Mouse (Mus musculus): Measurements from ENCODE around the gene Ube2n. TPM values are rescaled to one million over a fixed set of nuclear protein-coding genes. Genes with fewer than 3 reads are reported as not detected.

Gene Ube2n
- polyA plus RNA-seq, 1 experiment from 2014 or later = 471 TPM

DNA sequence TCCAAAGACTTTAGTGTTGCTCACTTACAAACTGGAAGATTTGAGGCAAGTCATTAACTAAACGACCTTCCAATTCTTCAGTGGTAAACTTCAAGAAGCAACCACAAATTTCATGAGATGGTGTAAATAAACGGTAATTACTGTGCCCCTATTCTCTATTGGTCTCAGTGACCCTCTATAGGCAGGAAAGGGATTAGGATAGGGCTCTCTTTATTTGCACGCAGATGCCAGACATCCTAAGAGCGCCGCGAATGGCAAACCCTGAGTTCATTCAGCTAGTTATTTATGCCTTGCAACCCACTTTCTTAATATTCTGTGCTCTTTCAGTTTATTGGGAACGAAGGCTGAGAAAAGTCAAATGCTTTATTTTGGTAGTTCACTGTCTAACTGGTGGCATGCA lies 13.9 kb upstream of the Ube2n start:
- DNase-seq (ENCODE audit: low spot score) = no peak
- ATAC-seq (ENCODE audit: low FRiP score) = no peak
- WGBS = 3% methylated on average over 7 of the region's 7 CpGs

DNA sequence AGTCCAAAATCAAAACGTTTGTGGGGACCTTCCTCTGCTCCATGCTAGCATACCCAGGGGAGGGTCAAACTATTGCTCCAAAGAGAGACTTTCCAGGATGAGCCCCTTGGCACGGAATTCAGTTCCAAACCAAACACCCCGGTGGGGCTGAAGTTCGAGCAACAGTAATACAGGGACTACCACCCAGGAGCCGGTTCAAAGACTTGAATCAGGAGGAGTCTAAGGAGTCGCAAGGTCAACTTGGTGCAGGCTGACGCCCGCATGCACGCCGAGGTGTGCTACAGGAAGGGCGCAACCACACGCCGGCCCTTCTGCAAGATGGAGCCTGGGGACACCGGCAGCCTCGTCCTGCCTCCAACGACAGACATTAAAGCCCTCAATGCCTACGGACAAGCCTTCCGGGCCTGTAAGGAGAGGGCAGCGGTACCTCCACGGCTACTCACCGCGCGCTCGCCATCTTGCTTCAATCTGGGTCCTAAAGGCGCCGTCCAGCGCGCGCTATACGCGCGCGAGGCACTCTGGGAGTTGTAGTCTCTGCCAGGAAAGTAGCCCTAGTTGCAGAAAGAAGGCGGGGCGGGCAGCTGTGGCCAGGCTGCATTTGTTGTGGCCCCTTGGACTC lies 13.4 kb upstream of the Ube2n start, which contains the start of gene Mrpl42:
Gene Mrpl42 (minus strand): TSS at position 478 of the 619 bp plus-strand sequence.
- DNase-seq (ENCODE audit: low spot score) (peak; percentile 96), ATAC-seq (ENCODE audit: low FRiP score) (peak; percentile 96)
- H3K4me3 ChIP-seq (ENCODE audit: low read depth, low read length) = peak within 1 kb of the TSS; percentile 83
- WGBS = under 1% methylated on average over 35 of the region's 35 CpGs
- H3K36me3 ChIP-seq (ENCODE audit: control insufficient read depth, insufficient read depth, low read length) = no peaks in the 10 kb centered on the region
- peak within 1 kb of the TSS; percentile 83 for H3K27ac ChIP-seq (ENCODE audit: low read depth, low read length)
- no peaks in the 10 kb centered on the region for H3K9me3 ChIP-seq (ENCODE audit: control insufficient read depth, low read length)
- no peaks in the 10 kb centered on the region for H3K27me3 ChIP-seq (ENCODE audit: control insufficient read depth, insufficient read depth, low read length)
- H3K4me1 ChIP-seq (replicated peaks; ENCODE audit: control insufficient read depth, insufficient read depth, low read length) = no peaks in the 10 kb centered on the region
- peak within 1 kb of the TSS; percentile 91 for H3K9ac ChIP-seq (ENCODE audit: low read depth, low read length)
- peak within 1 kb of the TSS; percentile 59 for H3K4me2 ChIP-seq (replicated peaks; ENCODE audit: low read depth, low read length)

More for the DNA sequence above, 13.9 kb upstream of the Ube2n start:
- Histone ChIP-seq H3K27ac (ENCODE audit: low read depth, low read length) (0 out of 2 replicates have a peak overlapping the region, but pooled peaks have one; percentile 83), H3K4me3 (ENCODE audit: low read depth, low read length) (peak overlapping the region; percentile 83), H3K9ac (ENCODE audit: low read depth, low read length) (peak overlapping the region; percentile 91), H3K36me3 (ENCODE audit: control insufficient read depth, insufficient read depth, low read length) (no peaks in the 10 kb centered on the region), H3K9me3 (ENCODE audit: control insufficient read depth, low read length) (no peaks in the 10 kb centered on the region), H3K4me2 (replicated peaks; ENCODE audit: low read depth, low read length) (peak overlapping the region; percentile 59), H3K27me3 (ENCODE audit: control insufficient read depth, insufficient read depth, low read length) (no peaks in the 10 kb centered on the region), H3K4me1 (replicated peaks; ENCODE audit: control insufficient read depth, insufficient read depth, low read length) (no peaks in the 10 kb centered on the region)

DNA sequence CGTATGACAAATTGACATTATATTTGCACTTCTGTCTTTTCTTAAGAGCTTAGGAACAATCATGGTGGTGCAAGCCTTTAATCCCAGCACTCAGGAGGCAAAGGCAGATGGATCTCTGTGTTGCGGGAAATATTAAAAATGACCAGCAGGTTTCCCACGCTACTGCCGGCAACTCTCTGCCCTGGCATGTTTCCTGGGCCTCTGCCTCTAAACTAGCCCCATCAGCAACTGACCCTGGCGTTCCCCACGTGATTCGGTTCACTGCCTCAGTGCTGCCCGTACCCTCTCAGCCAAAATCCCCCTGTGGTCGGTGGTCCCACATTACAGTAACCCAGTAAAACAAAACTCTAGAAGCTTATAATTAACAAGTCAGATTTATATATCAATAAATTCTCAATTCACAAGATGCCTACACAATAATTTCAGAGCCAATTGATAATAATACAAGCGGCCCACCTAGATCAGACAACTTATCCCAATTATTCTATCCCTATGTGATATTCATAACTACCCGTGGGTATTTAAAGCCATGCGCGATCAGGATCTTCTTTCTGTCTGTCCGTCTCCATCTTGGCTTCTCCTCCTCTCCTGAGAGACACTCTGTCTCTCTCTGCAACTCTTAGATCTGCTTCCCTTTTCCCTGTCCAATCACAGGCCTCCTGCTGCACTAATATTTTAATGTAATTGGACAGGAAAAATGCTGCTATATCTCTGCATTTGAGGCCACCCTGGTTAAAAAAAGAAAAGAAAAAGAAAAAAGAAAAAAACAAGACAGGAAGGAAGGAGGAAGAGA lies 11.3 kb upstream of the Ube2n start:
- WGBS = 88% methylated on average over 14 of the region's 14 CpGs
- H3K4me3 ChIP-seq (ENCODE audit: low read depth, low read length) = no peak overlapping the region
- no peaks in the 10 kb centered on the region for H3K36me3 ChIP-seq (ENCODE audit: control insufficient read depth, insufficient read depth, low read length)
- ATAC-seq (ENCODE audit: low FRiP score) (no peak), DNase-seq (ENCODE audit: low spot score) (no peak)
- no peak overlapping the region for H3K27ac ChIP-seq (ENCODE audit: low read depth, low read length)
- H3K9ac ChIP-seq (ENCODE audit: low read depth, low read length) = no peak overlapping the region
- H3K27me3 ChIP-seq (ENCODE audit: control insufficient read depth, insufficient read depth, low read length) = no peaks in the 10 kb centered on the region
- no peaks in the 10 kb centered on the region for H3K9me3 ChIP-seq (ENCODE audit: control insufficient read depth, low read length)
- H3K4me1 ChIP-seq (replicated peaks; ENCODE audit: control insufficient read depth, insufficient read depth, low read length) = no peaks in the 10 kb centered on the region
- H3K4me2 ChIP-seq (replicated peaks; ENCODE audit: low read depth, low read length) = no peak overlapping the region

DNA sequence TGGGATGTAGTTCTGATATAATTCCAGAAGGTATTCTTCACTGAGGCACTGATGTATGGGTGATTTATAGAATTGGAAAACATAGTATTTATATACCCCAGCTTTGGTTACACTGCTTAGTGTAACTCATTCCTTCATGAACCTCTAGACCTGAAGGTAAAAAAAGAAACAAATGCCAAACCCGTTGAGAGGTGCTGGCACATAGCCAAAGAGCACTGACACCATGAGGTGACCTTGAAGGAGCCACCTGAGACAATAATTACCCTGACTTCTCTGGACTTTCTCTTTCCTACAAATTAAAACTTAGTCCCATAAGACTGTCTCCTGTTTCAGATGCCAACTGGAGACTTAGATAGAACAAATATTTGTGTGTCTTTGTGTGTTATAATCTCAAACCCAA lies 10.6 kb upstream of the Ube2n start:
- no peaks in the 10 kb centered on the region for H3K36me3 ChIP-seq (ENCODE audit: control insufficient read depth, insufficient read depth, low read length)
- no peak overlapping the region for H3K9ac ChIP-seq (ENCODE audit: low read depth, low read length)
- no peak overlapping the region for H3K4me3 ChIP-seq (ENCODE audit: low read depth, low read length)
- no peak overlapping the region for H3K27ac ChIP-seq (ENCODE audit: low read depth, low read length)
- H3K9me3 ChIP-seq (ENCODE audit: control insufficient read depth, low read length) = no peaks in the 10 kb centered on the region
- H3K27me3 ChIP-seq (ENCODE audit: control insufficient read depth, insufficient read depth, low read length) = no peaks in the 10 kb centered on the region
- no peaks in the 10 kb centered on the region for H3K4me1 ChIP-seq (replicated peaks; ENCODE audit: control insufficient read depth, insufficient read depth, low read length)
- DNase-seq (ENCODE audit: low spot score) (no peak), ATAC-seq (ENCODE audit: low FRiP score) (no peak)
- WGBS = 44% methylated on average over 1 of the region's 1 CpGs
- no peak overlapping the region for H3K4me2 ChIP-seq (replicated peaks; ENCODE audit: low read depth, low read length)

DNA sequence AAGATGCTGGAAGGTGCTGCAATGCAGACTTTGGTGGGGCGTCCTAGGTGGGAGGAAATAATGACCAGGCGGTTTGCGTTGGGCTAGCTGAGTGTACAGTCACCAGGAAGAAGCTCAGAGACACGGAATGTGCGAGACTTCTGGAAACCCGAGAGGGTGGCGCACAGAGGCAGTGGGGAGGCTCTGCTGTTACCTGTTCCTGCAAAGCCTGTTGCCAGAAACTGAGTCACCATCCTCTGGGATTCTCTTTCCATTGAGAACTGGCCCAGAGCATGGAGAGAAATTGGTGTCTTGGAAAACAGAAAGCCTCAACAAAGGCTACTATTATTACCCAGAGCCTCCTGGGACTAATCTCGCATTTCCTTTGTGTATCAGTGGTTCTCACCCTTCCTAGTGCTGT lies 6.8 kb upstream of the Ube2n start:
- Histone ChIP-seq H3K4me3 (ENCODE audit: low read depth, low read length) (no peak overlapping the region), H3K27me3 (ENCODE audit: control insufficient read depth, insufficient read depth, low read length) (no peaks in the 10 kb centered on the region), H3K36me3 (ENCODE audit: control insufficient read depth, insufficient read depth, low read length) (no peaks in the 10 kb centered on the region), H3K9me3 (ENCODE audit: control insufficient read depth, low read length) (no peaks in the 10 kb centered on the region), H3K9ac (ENCODE audit: low read depth, low read length) (no peak overlapping the region), H3K4me1 (replicated peaks; ENCODE audit: control insufficient read depth, insufficient read depth, low read length) (no peaks in the 10 kb centered on the region), H3K4me2 (replicated peaks; ENCODE audit: low read depth, low read length) (no peak overlapping the region), H3K27ac (ENCODE audit: low read depth, low read length) (no peak overlapping the region)
- WGBS = 92% methylated on average over 8 of the region's 8 CpGs
- DNase-seq (ENCODE audit: low spot score) (no peak), ATAC-seq (ENCODE audit: low FRiP score) (no peak)

DNA sequence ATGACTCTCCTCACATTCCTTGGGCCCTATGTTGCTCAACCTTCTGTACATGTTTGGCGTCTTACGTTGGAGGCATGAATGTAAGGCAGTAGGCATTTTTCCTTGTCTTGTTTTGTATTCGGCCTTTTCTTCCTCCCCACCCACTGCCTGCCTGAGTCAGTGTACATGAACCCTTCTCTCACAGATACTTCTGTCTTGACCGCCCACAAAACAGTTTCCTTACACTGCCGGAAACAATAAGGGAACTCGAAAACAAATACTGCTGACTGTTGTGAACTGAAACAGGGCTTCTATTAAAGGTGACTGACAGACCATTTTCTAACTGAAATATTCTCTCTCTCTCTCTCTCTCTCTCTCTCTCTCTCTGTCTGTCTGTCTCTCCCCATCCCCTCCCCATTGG lies 6.2 kb upstream of the Ube2n start:
- ATAC-seq (ENCODE audit: low FRiP score) (no peak), DNase-seq (ENCODE audit: low spot score) (no peak)
- Histone ChIP-seq H3K36me3 (ENCODE audit: control insufficient read depth, insufficient read depth, low read length) (no peaks in the 10 kb centered on the region), H3K27ac (ENCODE audit: low read depth, low read length) (no peak overlapping the region), H3K4me2 (replicated peaks; ENCODE audit: low read depth, low read length) (no peak overlapping the region), H3K9ac (ENCODE audit: low read depth, low read length) (no peak overlapping the region), H3K4me3 (ENCODE audit: low read depth, low read length) (no peak overlapping the region), H3K9me3 (ENCODE audit: control insufficient read depth, low read length) (no peaks in the 10 kb centered on the region), H3K4me1 (replicated peaks; ENCODE audit: control insufficient read depth, insufficient read depth, low read length) (no peaks in the 10 kb centered on the region), H3K27me3 (ENCODE audit: control insufficient read depth, insufficient read depth, low read length) (no peaks in the 10 kb centered on the region)
- WGBS = 72% methylated on average over 6 of the region's 6 CpGs

DNA sequence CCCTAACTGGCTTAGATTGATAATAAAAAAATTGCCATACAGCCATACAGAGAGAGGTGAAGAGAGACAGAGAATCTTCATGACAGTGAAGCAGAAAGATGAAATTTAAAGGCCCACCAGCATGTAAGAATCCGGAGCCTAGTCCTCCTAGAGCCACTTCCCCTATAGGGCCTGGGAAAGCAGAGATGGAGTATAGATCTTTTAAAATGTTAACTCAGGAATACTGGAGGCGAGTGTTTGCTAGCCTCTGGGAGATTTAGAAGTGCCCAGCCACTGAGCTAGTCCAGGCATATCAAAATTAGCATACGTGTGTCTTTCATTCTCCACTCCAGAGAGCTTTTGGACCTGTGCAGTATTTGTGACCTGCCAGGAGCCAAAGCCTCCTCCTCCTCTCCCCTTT lies 5.7 kb upstream of the Ube2n start:
- Histone ChIP-seq H3K27ac (ENCODE audit: low read depth, low read length) (no peak overlapping the region), H3K27me3 (ENCODE audit: control insufficient read depth, insufficient read depth, low read length) (no peaks in the 10 kb centered on the region), H3K9ac (ENCODE audit: low read depth, low read length) (no peak overlapping the region), H3K9me3 (ENCODE audit: control insufficient read depth, low read length) (no peaks in the 10 kb centered on the region), H3K4me2 (replicated peaks; ENCODE audit: low read depth, low read length) (no peak overlapping the region), H3K36me3 (ENCODE audit: control insufficient read depth, insufficient read depth, low read length) (no peaks in the 10 kb centered on the region), H3K4me1 (replicated peaks; ENCODE audit: control insufficient read depth, insufficient read depth, low read length) (0 out of 2 replicates have a peak, but pooled peaks cover 2% of the 10 kb centered on the region), H3K4me3 (ENCODE audit: low read depth, low read length) (no peak overlapping the region)
- WGBS = 74% methylated on average over 3 of the region's 3 CpGs
- no peak for DNase-seq (ENCODE audit: low spot score)
- ATAC-seq (ENCODE audit: low FRiP score) = no peak

DNA sequence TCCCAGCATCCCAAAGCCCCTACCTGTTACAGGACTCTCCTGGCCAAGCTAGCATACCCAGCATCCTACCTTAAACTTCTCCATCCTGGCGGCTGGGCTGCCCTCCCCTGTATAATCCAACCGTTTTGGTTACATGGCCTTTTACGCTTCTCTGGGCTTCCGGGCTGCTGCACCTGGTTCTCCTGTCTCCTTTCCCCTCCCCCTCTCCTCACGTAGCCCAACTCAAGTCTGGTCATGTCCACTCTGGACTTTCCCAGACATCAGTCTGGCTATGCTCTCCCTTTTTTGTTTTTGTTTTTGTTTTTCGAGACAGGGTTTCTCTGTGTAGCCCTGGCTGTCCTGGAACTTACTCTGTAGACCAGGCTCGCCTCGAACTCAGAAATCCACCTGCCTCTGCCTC lies 2.3 kb upstream of the Ube2n start:
- WGBS = 81% methylated on average over 8 of the region's 8 CpGs
- no peak for DNase-seq (ENCODE audit: low spot score)
- no peak overlapping the region for H3K27ac ChIP-seq (ENCODE audit: low read depth, low read length)
- H3K4me2 ChIP-seq (replicated peaks; ENCODE audit: low read depth, low read length) = no peak overlapping the region
- H3K4me1 ChIP-seq (replicated peaks; ENCODE audit: control insufficient read depth, insufficient read depth, low read length) = 0 out of 2 replicates have a peak, but pooled peaks cover 2% of the 10 kb centered on the region
- H3K27me3 ChIP-seq (ENCODE audit: control insufficient read depth, insufficient read depth, low read length) = no peaks in the 10 kb centered on the region
- H3K9ac ChIP-seq (ENCODE audit: low read depth, low read length) = no peak overlapping the region
- H3K9me3 ChIP-seq (ENCODE audit: control insufficient read depth, low read length) = no peaks in the 10 kb centered on the region
- no peak for ATAC-seq (ENCODE audit: low FRiP score)
- H3K36me3 ChIP-seq (ENCODE audit: control insufficient read depth, insufficient read depth, low read length) = no peaks in the 10 kb centered on the region
- H3K4me3 ChIP-seq (ENCODE audit: low read depth, low read length) = no peak overlapping the region
